ENCODE assay signal across 12 mouse cellular contexts in genomic region chr6:136979274-136980082, GRCm38 (mm10). TPM values are rescaled to one million over a fixed set of nuclear protein-coding genes. Genes with fewer than 3 reads are reported as not detected.
DNase-seq lines count a peak whose midpoint lies in the region; ATAC-seq lines count a peak whose summit lies in the region.
"Had no signal": no experiment of that assay in that cellular context is flagged by ENCODE, and none has a peak within 500 bp of the region (broad histone marks: within the 10 kb centered on the region; RNA-seq: fewer than 3 reads in every experiment).

No protein-coding gene starts in this region.

- no peak overlapping the region for H3K9ac ChIP-seq in heart, embryonic 11.5 days (ENCODE audit: low read depth, low read length)
- H3K9ac ChIP-seq: neural tube, embryonic 12.5 days had no signal

- H3K4me1 ChIP-seq in heart, embryonic 11.5 days (ENCODE audit: control insufficient read depth, insufficient read depth, low read length): no peaks in the 10 kb centered on the region
- peaks cover 12% of the 10 kb centered on the region for H3K4me1 ChIP-seq in limb, embryonic 10.5 days
- H3K4me1 ChIP-seq: neural tube, embryonic 12.5 days had no signal

- intact Hi-C loops in heart, postnatal 36 days (cut with DNase I): loop anchor here (5.0 to 10.0 kb wide), 2 partner anchors 117 to 355 kb away; no protein-coding TSS in a partner anchor
- intact Hi-C loops in gastrocnemius, postnatal 36 days (cut with DNase I): loop anchor here (5.0 kb wide), 2 partner anchors 57 to 117 kb away; partner anchors contain the start of genes Erp27 and Pde6h

- peak overlapping the region; percentile 2; the same call in 1 of the 2 replicates for H3K27ac ChIP-seq in heart, embryonic 11.5 days (ENCODE audit: low read depth, low read length)
- peak overlapping the region; percentile 78 for H3K27ac ChIP-seq in limb, embryonic 10.5 days
- H3K27ac ChIP-seq: neural tube, embryonic 12.5 days had no signal

- H3K27me3 ChIP-seq in heart, embryonic 11.5 days (ENCODE audit: control insufficient read depth, insufficient read depth, low read length): no peaks in the 10 kb centered on the region
- H3K27me3 ChIP-seq in limb, embryonic 10.5 days (ENCODE audit: low read depth, poor library complexity, severe bottlenecking): no peaks in the 10 kb centered on the region
- H3K27me3 ChIP-seq: neural tube, embryonic 12.5 days had no signal

- no peak for DNase-seq in heart, postnatal 36 days
- peak; percentile 35 for DNase-seq in CD4-positive, CD25-positive, alpha-beta regulatory T cell, adult 2 months (ENCODE audit: low read depth, low spot score)
- no peak for DNase-seq in limb, embryonic 10.5 days (ENCODE audit: low spot score)
- DNase-seq in naive thymus-derived CD4-positive, alpha-beta T cell, adult 2 months (ENCODE audit: low read depth): peak; percentile 56
- DNase-seq in gastrocnemius, postnatal 36 days: no peak
- no peak for DNase-seq in frontal cortex, postnatal 25 days (ENCODE audit: low spot score in 2 of 2)
- no peak for DNase-seq in embryo, embryonic 11 days
- DNase-seq: cerebellum, adult 18-20 months; gastrocnemius, postnatal 25 days had no signal

- no peaks in the 10 kb centered on the region for H3K9me3 ChIP-seq in heart, embryonic 11.5 days (replicated peaks; ENCODE audit: control insufficient read depth, low read length)
- H3K9me3 ChIP-seq in limb, embryonic 10.5 days (replicated peaks): no peaks in the 10 kb centered on the region
- H3K9me3 ChIP-seq: neural tube, embryonic 12.5 days had no signal

- H3K4me2 ChIP-seq in heart, embryonic 11.5 days: no peak overlapping the region
- H3K4me2 ChIP-seq: neural tube, embryonic 12.5 days had no signal

- ATAC-seq in heart, embryonic 11.5 days (replicated peaks; ENCODE audit: insufficient number of reproducible peaks, low FRiP score, low TSS enrichment): 0 out of 2 replicates have a peak, but pooled peaks have one; percentile 39

- H3K4me3 ChIP-seq in heart, embryonic 11.5 days (ENCODE audit: low read depth, low read length): no peak overlapping the region
- no peak overlapping the region for H3K4me3 ChIP-seq in limb, embryonic 10.5 days
- H3K4me3 ChIP-seq: neural tube, embryonic 12.5 days had no signal

- no peaks in the 10 kb centered on the region for H3K36me3 ChIP-seq in heart, embryonic 11.5 days (ENCODE audit: control insufficient read depth, insufficient read depth, low read length)
- H3K36me3 ChIP-seq in limb, embryonic 10.5 days: no peaks in the 10 kb centered on the region
- H3K36me3 ChIP-seq: neural tube, embryonic 12.5 days had no signal

- WGBS in heart, embryonic 11.5 days (ENCODE audit: insufficient replicate concordance): 68% methylated on average over 23 of the region's 23 CpGs
- WGBS in limb, embryonic 10.5 days: 89% methylated on average over 23 of the region's 23 CpGs

RNA-seq across cellular contexts. Expression of gene Arhgdib, which starts 37.8 kb away (rescaled TPM):
- 115 and 128 TPM in 2 replicates for polyA plus RNA-seq in heart, embryonic 11.5 days (2014; fragmentation: Nextera tagmentation; extraction: Ambion mirVana)
- 10 to 100 TPM; 25.5 to 27.2 TPM for total RNA-seq in heart, postnatal 36 days (2021)
- 30.2 and 32.5 TPM in 2 replicates for polyA plus RNA-seq in limb, embryonic 10.5 days (2016; fragmentation: Nextera tagmentation; extraction: Ambion mirVana)
- 1 to 10 TPM; 7.1 to 7.7 TPM for total RNA-seq in gastrocnemius, postnatal 36 days (2021)

RNA-seq across cellular contexts. Expression of gene Pde6h, which starts 55.8 kb away (rescaled TPM):
- polyA plus RNA-seq in heart, embryonic 11.5 days (2014; fragmentation: Nextera tagmentation; extraction: Ambion mirVana): 0.43 TPM in 1 of 2 replicates, not detected in the other
- total RNA-seq in heart, postnatal 36 days (2021): not detected
- not detected in 2 replicates for polyA plus RNA-seq in limb, embryonic 10.5 days (2016; fragmentation: Nextera tagmentation; extraction: Ambion mirVana)
- not detected for total RNA-seq in gastrocnemius, postnatal 36 days (2021)
- total RNA-seq: gastrocnemius, postnatal 25 days had no signal
- polyA plus RNA-seq: neural tube, embryonic 12.5 days had no signal

RNA-seq across cellular contexts. Expression of gene Erp27, which starts 57.5 kb away (rescaled TPM):
- 1.3 and 1.5 TPM in 2 replicates for polyA plus RNA-seq in heart, embryonic 11.5 days (2014; fragmentation: Nextera tagmentation; extraction: Ambion mirVana)
- total RNA-seq in heart, postnatal 36 days (2021): not detected
- polyA plus RNA-seq in limb, embryonic 10.5 days (2016; fragmentation: Nextera tagmentation; extraction: Ambion mirVana): 0.15 TPM in 1 of 2 replicates, not detected in the other
- not detected for total RNA-seq in gastrocnemius, postnatal 36 days (2021)
- total RNA-seq: gastrocnemius, postnatal 25 days; left cerebral cortex, adult 18-20 months had no signal
- polyA plus RNA-seq: neural tube, embryonic 12.5 days had no signal

Comparison
In these comparisons a context has a peak if more than half of its experiments do, and no peak if none do; other contexts are left out.
1. DNase-seq: peak in CD4-positive, CD25-positive, alpha-beta regulatory T cell, adult 2 months (single experiment) and naive thymus-derived CD4-positive, alpha-beta T cell, adult 2 months (single experiment); none in heart, postnatal 36 days (0 of 2), limb, embryonic 10.5 days (single experiment), gastrocnemius, postnatal 36 days (0 of 2), frontal cortex, postnatal 25 days (0 of 2) and embryo, embryonic 11 days (single experiment).